Mouse (Mus musculus) testis, postnatal 10 days (tissue): Measurements from ENCODE around the gene 6030408B16Rik.

Experiments
- DNase-seq: peaks from one replicate; pipeline ENCODE4 v3.0.0; 2021; ENCODE audit warnings: low spot score

The 6030408B16Rik gene

DNA sequence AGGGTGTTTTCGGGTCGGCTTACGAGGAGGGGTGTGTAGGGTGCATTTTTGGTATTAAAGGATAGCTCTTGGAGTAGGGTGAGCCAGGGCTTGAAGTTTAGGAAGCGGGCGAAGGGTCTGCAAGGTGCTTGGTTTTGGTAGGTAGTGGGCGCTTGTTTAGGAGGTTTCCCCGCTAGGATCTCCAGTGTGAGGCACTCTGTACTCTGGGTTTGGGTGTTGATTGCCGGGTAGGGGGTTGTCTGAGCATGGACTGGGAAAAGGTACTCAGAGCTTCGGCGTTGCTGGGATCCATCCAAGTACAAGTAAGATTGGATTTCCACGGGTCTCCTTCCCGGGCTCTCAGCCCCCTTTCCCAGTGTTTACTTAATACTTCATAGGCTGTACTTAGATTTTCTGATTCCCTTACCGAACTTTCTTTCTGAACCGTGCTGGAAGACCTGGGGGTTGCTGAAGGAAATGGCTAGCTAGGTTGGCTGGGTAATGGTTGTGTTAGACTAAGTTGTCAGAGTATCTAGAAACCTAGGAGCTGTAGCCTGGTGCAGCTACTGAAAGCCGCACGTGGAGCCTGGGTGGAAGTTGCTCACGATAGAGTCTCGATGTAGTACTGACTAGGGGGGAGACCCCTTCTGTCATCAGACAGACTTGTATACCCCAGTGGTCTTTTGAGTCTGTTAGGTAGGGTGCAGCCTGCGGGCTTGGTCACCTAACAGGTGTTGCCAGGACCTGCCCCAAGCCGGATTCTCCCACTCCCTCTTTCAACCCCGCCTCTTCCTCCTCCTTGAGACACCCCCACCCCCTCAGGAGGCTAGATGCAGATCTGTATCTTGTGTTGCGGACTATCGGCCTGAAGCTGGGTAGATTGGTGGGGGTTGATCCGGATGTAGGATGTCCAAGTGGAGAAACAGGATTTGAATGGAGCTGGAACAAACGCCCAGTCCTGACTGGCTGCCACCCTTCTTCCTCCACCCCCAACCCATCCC is 25.7 kb upstream of the 6030408B16Rik start:
- DNase-seq, result no peak

DNA sequence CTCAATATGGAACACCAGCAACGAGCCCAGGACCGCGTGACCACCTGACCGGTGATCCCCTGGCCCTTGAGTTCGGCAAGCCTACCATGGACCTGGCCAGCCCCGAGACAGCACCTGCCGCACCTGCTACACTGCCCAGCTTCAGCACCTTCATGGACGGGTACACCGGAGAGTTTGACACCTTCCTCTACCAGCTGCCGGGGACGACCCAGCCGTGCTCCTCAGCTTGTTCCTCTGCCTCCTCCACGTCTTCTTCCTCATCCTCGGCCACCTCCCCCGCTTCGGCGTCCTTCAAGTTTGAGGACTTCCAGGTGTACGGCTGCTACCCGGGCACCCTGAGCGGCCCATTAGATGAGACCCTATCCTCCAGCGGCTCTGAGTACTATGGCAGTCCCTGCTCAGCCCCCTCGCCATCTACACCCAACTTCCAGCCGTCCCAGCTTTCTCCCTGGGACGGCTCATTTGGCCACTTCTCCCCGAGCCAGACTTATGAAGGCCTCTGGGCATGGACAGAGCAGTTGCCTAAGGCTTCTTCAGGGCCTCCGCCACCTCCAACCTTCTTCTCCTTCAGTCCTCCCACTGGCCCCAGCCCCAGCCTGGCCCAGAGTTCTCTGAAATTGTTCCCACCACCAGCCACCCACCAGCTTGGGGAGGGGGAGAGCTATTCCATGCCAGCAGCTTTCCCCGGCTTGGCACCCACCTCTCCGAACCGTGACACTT is 22.8 kb upstream of the 6030408B16Rik start:
- no peak for DNase-seq

DNA sequence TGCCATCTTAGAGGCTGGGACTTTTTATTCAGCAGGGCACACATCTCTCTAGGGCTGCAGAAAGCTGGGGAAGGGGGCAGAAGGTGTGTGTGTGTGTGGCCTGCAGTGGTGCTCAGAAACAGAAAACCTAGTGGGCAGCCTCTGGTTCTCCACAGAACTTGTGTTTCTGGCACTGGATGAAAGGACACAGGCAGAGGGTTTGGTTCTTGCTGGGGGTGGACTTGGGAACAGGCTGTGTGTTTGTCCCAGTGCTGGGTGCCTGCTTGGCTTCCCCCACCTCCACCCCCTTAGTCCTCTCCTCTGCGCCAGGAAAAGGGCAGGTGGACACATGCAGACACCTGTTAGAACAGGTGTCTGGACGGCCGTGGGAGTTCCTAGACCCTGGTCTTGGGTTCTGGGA is 21.9 kb upstream of the 6030408B16Rik start:
- no peak for DNase-seq

GRCm38 (mm10) chr15:101271513-101271912 is 21.5 kb upstream of the 6030408B16Rik start:
- DNase-seq, result no peak

- DNase-seq, result no peak
Observed at GRCm38 (mm10) chr15:101274380-101274779, 18.6 kb upstream of the 6030408B16Rik start.

DNA sequence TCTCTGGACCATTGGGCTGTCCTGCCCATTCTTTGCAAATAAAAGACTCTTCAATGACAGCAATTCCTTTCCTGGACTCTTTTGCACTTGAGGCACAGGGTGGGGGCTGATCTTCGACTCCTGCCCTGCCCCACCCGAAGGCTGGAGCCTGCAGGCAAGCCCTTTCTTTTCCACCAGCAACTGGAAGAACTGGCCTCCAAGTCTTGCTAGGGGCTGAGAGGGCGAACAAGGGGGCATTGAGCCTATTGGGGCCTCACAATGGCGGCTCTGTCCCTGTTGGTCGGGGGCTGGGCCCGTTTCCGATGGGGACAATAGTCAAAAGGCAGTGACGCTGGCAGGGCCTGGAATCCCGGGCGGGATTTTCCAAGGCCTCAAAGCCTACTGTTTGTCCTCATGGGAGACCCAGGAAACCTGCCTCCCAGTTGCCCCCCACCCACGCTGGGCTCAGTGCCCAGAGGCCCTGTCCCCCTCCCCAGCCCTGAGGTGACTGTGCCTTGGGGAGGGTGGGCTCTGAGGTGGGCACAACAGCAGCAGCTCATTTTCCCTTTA is 15.6 kb upstream of the 6030408B16Rik start:
- no peak for DNase-seq

GRCm38 (mm10) chr15:101278589-101278988 is 14.4 kb upstream of the 6030408B16Rik start:
- no peak for DNase-seq

DNA sequence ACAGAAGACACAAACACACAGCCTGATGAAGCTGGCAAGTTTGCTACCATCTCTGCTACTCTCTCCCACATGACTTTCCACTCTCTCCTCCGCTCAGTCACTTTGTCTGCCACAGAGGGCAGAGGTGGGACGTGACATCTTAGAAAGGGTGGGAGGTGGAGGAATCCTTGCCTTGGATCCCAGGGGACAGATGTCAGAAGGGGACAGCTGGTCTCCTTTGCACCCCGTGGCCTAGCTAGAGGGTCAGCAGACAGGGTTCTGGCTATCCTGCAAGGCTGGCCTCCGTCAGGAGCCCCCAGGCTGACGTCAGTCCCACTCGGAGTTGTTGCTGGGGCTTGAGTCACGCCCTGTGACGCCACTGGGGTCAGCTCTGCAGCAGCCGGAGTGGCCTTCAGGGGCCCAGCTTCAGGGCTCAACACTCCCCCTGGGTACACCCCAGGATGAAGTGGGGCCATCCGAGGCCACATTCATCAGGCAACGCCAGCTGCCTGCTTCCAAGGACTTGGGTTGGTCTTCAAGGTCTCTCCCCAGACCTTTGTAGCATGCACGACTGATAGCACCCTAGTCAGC is 13.5 kb upstream of the 6030408B16Rik start:
- peak; percentile 71 for DNase-seq

DNA sequence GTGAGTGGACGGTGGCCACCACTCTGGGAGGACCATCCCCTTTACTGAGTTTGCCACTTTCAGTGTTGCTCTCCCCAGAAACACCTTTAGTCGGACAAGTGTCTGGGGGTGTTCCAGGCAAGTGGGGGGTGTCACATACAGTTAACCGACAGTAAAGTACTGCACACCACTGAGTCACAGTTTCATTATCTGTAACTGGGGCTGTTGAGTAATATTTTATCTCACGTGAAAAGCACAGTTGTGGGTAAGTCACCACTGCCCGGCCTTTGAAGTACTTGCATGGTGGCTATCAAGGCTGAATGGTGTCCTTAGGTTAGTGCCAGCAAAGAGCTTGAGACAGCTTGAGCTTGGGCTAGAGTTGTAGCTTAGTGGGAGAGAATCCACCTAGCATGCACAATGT is 10.5 kb upstream of the 6030408B16Rik start:
- no peak for DNase-seq

DNA sequence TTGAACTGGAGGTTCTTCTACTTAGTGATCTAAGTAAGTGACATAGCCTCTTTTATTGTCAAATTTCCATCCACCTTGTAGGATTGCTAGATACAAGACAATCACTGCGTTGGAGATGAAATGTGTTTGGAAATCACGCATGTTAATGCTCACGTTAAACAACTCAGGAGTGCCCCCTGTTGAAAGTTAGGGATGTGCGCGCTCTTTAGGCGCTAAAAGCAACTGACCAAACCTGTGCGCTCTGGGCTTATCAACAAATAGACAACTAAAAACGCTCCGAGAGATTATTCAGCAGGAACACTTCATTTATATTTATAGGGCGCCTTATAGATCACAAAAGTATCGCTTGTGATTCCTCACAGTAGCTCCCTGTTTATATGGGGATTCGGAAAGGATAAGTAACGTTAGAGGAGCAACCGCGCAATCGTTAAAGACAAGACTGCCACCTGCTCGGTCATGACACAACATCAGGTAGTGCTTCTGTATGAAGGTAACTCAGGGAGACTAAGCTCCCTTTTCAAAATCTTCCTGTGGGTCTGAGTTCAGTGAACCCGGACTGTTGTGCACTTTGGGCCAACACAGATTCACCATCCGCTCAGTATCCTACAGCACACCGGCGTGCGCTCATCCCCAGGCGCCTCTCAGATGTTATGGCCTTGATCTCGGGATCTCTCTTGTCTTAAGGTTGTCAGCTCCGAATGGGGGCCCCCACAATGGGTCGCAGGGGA is 9.7 kb upstream of the 6030408B16Rik start:
- no peak for DNase-seq

DNA sequence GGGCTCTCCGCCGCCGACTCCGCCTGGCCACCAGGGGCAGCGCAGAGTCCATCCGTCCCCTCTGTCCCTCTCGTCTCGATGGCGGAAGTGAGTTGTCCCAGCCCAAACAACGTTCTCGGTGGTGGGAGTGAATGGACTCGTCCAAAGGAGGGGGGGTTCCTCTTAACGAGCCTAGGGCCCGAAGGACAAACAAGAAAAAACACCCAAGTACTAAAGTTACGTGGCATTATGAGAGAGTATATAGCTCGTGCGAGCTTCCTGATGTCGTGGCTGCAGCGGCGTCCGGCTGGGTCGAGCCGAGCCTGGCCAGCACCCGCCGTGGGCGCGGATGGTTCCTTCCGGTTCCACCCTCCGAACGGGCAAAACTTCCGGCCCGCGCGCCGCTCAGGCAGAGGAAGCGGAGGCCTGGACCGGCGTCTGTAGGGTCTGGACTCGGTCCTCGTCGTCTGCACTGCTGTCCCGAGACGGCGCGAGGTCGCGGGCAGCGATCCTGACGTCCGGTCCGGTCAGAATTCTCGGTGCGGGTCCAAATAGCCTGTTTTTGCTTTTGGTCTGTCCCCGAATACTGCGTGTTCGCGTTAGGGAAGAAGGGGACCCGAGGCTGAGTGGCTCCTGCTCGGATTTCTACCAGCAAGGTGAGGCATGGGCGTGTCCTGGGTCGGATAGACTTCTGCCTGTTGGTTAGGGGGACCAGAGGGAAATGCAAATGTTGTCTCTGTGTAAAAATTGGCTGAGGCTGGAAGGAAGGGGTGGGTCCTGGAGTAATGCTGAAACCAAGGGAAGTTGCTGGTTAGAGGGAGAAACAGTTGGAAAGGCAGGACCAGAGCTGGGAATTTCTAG is 8.9 kb upstream of the 6030408B16Rik start, which contains the start of gene Atg101:
TSS of gene Atg101 (plus strand) at position 362 of the 840 bp plus-strand sequence.
- peak; percentile 92 for DNase-seq

DNA sequence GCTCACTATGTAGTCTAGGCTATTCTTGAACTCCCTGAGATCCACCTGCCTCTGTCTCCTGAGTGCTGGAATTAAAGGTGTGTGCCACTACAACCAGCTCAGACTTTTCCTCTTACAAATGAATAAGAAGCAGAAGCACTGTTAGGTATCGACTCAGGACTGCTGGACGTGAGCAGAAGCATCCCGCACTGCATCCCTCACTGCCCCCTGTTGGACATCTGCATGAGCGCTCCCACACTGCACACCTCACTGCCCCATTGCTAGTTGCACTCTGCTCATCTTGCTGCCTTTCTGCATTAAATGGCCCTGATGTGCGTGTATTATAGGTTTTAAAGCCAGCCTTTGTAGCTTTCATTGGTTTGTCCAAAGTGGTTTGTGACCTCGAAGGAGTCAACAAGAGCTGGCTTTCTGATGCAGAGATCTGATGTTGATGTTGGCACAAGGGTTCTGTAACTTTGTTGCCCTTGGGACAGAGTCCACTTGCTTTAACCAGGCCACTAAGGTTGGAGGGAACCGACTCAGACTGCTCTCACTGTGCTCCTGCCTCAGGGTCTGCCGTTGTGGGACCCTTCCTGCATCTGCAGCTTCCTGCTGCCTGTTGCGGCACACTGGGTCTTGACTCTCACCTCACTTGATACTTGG is 6.8 kb upstream of the 6030408B16Rik start:
- DNase-seq, result no peak

GRCm38 (mm10) chr15:101287361-101287760 is 5.7 kb upstream of the 6030408B16Rik start:
- DNase-seq, result no peak

DNA sequence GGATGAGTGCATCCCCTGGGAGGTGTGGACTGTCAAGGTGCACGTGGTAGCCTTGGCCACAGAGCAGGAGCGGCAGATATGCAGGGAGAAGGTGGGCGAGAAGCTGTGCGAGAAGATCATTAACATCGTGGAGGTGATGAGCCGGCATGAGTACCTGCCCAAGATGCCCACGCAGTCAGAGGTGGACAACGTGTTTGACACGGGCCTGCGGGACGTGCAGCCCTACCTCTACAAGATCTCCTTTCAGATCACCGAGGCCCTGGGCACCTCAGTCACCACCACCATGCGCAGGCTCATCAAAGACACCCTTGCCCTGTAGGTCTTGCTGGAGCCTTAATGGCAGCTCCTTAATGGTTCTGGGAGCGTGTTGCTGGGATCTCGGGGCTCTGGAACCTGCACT is 2.7 kb upstream of the 6030408B16Rik start:
- no peak for DNase-seq

DNA sequence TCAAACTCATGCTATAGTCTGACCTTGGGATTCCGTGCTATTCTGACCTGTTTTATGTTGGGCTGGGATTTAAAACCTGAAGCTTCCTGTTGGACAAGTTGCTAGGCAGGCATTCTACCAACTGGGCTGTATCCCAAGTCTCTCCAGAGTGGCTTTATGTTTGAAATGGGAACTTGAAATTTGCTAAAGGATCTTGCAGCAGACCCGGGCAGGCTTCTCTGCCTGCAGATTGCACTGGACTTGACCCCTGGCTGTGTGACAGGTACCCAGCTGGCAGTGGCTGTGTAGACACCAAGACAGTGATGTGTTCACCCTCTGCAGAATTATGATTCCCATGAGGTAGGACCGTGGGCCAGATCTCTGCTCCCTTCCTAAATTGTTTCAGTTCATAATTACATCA is 1.0 kb upstream of the 6030408B16Rik start:
- DNase-seq, result no peak

- peak; percentile 81 for DNase-seq
Observed at GRCm38 (mm10) chr15:101294028-101294894, 1.2 kb downstream of the 6030408B16Rik start.

DNA sequence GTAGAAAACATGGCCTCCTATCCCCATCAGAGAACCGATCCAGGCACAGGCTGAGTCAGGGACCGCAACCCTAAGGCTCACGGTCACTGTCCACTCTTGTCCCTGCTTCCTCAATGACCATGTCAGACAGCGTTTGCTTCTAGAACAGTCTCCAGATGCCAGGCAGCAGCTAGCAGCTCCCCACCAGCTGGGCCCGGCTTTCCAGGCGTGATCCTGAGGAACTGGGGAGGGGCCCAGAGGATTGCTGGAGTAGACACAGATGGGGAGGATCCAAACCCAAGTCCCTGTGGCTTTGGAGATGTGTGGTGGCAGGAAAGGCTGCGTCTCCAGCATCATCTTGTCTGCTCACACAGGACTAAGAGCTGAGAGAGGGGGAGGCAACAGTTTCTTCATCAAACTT is 2.1 kb downstream of the 6030408B16Rik start:
- peak; percentile 62 for DNase-seq

DNA sequence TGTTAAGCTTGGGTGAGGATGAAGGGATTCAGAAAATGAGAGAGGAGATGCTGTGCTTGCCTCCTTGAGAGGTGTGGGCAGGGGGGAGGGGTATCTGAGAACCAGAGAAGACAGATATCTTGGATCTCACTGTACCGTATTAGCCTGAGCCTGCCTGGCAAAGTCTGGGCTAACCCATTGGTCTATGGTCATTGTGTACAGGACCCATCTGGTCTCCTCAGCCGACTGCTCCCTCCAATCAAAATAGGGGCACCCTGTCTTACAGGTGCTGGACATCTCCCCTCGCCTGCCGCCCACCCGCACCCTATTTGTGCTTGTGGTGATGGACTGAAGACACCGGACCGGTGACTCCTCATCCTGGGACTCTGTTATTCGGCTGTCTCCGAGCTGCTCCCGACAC is 2.6 kb downstream of the 6030408B16Rik start:
- DNase-seq, result no peak

DNA sequence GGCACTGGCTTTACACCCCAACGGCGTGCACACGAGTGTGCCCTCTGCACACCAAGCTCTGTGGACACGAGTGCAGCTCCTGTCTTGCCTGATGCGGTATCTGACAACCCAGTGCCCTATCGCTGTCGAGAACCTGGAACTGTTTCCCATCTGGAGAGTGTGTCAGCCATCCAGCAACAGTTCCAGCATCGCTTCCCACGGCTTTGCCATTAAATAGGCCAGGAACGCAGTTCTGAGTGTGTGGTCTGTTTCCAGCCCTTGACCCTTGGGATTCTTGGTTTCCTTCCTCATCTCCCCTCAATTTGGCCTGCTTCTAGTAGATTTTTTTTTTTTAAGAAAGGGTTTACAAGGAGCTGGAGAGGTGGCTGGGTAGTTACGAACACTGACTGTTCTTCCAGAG is 3.1 kb downstream of the 6030408B16Rik start:
- DNase-seq, result no peak
